Mouse (Mus musculus) intestine, embryonic 16.5 days (tissue): ENCODE data around the gene Vsig10. TPM values are rescaled to one million over a fixed set of nuclear protein-coding genes. Genes with fewer than 3 reads are reported as not detected.
"Not testable (repeated sequence)": the region's sequence is repeated elsewhere in the genome, so short reads cannot be mapped to it uniquely, and the experiment has no call there.

Source experiments
- ATAC-seq: fragments of 200-750 bp; cut with Nextera tagmentation; 2 replicates; pipeline ENCODE4 v1.8.0; 2017; ENCODE audit warnings: moderate TSS enrichment, moderate library complexity
- H3K27ac ChIP-seq: fragments of 300-500 bp; sonication (generic); 2 replicates; pipeline ENCODE4 v1.5.1; 2014; ENCODE audit warnings: mild to moderate bottlenecking, low read length
- H3K27me3 ChIP-seq: fragments of 300-500 bp; sonication (generic); replicated peaks from 2 replicates; pipeline ENCODE4 v1.6.1; 2014; ENCODE audit warnings: low read length, control low read depth, mixed read lengths; ENCODE audit not compliant: control insufficient read depth, insufficient read depth
- H3K36me3 ChIP-seq: fragments of 300-500 bp; sonication (generic); 2 replicates; pipeline ENCODE4 v1.6.1; 2014; ENCODE audit warnings: low read length, control low read depth; ENCODE audit not compliant: control insufficient read depth, insufficient read depth
- H3K4me1 ChIP-seq: fragments of 300-500 bp; sonication (generic); 2 replicates; pipeline ENCODE4 v1.6.1; 2014; ENCODE audit warnings: low read length, control low read depth, mixed read lengths; ENCODE audit not compliant: control insufficient read depth, insufficient read depth
- H3K4me2 ChIP-seq: fragments of 300-500 bp; sonication (generic); 2 replicates; pipeline ENCODE4 v1.6.1; 2014; ENCODE audit warnings: low read depth, low read length, control low read depth
- H3K4me3 ChIP-seq: fragments of 300-500 bp; sonication (generic); 2 replicates; pipeline ENCODE4 v1.5.1; 2014; ENCODE audit warnings: mild to moderate bottlenecking, low read length
- H3K9ac ChIP-seq: fragments of 300-500 bp; sonication (generic); 2 replicates; pipeline ENCODE4 v1.6.1; 2014; ENCODE audit warnings: low read depth, low read length
- H3K9me3 ChIP-seq: fragments of 300-500 bp; sonication (generic); 2 replicates; pipeline ENCODE4 v1.6.1; 2016; ENCODE audit warnings: low read length, control low read depth; ENCODE audit not compliant: control insufficient read depth
- WGBS: fragments of 180-500 bp; shearing (Covaris S2); extraction: QIAGEN DNeasy Blood & Tissue Kit; methylation state at CpG from one replicate; pipeline ENCODE4 v1.1.7; 2014; 5-methylcytosine and 5-hydroxymethylcytosine counted together
- polyA plus RNA-seq: library from polyadenylated mRNA; unstranded; fragments of >200 nt; fragmentation: Nextera tagmentation; extraction: Ambion mirVana; gene quantifications from 2 replicates; pipeline ENCODE4 v1.2.1, GENCODE M21; 2015

The Vsig10 gene
- polyA plus RNA-seq, 1 experiment from 2014 or later: 18.6 TPM

- not testable (repeated sequence) for H3K27me3 ChIP-seq, H3K4me3 ChIP-seq, H3K36me3 ChIP-seq, H3K4me1 ChIP-seq, ATAC-seq, H3K27ac ChIP-seq, H3K9ac ChIP-seq, H3K4me2 ChIP-seq, H3K9me3 ChIP-seq
- 89% methylated on average over 5 of the region's 5 CpGs for whole genome bisulfite sequencing
These were observed 25.6 kb downstream of the Vsig10 start for GRCm38 (mm10) chr5:117344496-117344895.

GRCm38 (mm10) chr5:117345432-117345976 is 26.6 kb downstream of the Vsig10 start:
- H3K4me3 ChIP-seq: no peak overlapping the region
- 84% methylated on average over 5 of the region's 5 CpGs for WGBS
- no peak overlapping the region for H3K4me2 ChIP-seq
- H3K9me3 ChIP-seq: no peaks in the 10 kb centered on the region
- ATAC-seq: no peak
- no peak overlapping the region for H3K9ac ChIP-seq
- H3K4me1 ChIP-seq: no peaks in the 10 kb centered on the region
- H3K27ac ChIP-seq: no peak overlapping the region
- H3K27me3 ChIP-seq: no peaks in the 10 kb centered on the region
- H3K36me3 ChIP-seq: 0 out of 2 replicates have a peak, but pooled peaks cover 7% of the 10 kb centered on the region

- H3K27me3 ChIP-seq: no peaks in the 10 kb centered on the region
- no peak for ATAC-seq
- no peak overlapping the region for H3K4me2 ChIP-seq
- H3K9me3 ChIP-seq: no peaks in the 10 kb centered on the region
- no peak overlapping the region for H3K9ac ChIP-seq
- no peaks in the 10 kb centered on the region for H3K4me1 ChIP-seq
- WGBS: 71% methylated on average over 3 of the region's 3 CpGs
- H3K4me3 ChIP-seq: no peak overlapping the region
- 0 out of 2 replicates have a peak, but pooled peaks cover 7% of the 10 kb centered on the region for H3K36me3 ChIP-seq
- H3K27ac ChIP-seq: no peak overlapping the region
These were observed 27.4 kb downstream of the Vsig10 start for GRCm38 (mm10) chr5:117346281-117346680.

GRCm38 (mm10) chr5:117347011-117347410 is 28.1 kb downstream of the Vsig10 start:
- Histone ChIP-seq H3K9ac (no peak overlapping the region), H3K27me3 (no peaks in the 10 kb centered on the region), H3K4me2 (no peak overlapping the region), H3K4me1 (no peaks in the 10 kb centered on the region), H3K36me3 (0 out of 2 replicates have a peak, but pooled peaks cover 7% of the 10 kb centered on the region), H3K9me3 (no peaks in the 10 kb centered on the region), H3K27ac (no peak overlapping the region), H3K4me3 (no peak overlapping the region)
- ATAC-seq: no peak
- WGBS: 69% methylated on average over 5 of the region's 5 CpGs

GRCm38 (mm10) chr5:117347838-117348237 is 29.0 kb downstream of the Vsig10 start:
- no peak for ATAC-seq
- no peak overlapping the region for H3K4me3 ChIP-seq
- no peaks in the 10 kb centered on the region for H3K4me1 ChIP-seq
- H3K27ac ChIP-seq: no peak overlapping the region
- H3K9ac ChIP-seq: no peak overlapping the region
- 0 out of 2 replicates have a peak, but pooled peaks cover 7% of the 10 kb centered on the region for H3K36me3 ChIP-seq
- H3K27me3 ChIP-seq: no peaks in the 10 kb centered on the region
- WGBS: 100% methylated on average over 2 of the region's 2 CpGs
- H3K9me3 ChIP-seq: no peaks in the 10 kb centered on the region
- H3K4me2 ChIP-seq: no peak overlapping the region

GRCm38 (mm10) chr5:117348279-117348678 is 29.4 kb downstream of the Vsig10 start:
- Histone ChIP-seq H3K36me3 (0 out of 2 replicates have a peak, but pooled peaks cover 7% of the 10 kb centered on the region), H3K4me3 (no peak overlapping the region), H3K27me3 (no peaks in the 10 kb centered on the region), H3K27ac (no peak overlapping the region), H3K4me1 (no peaks in the 10 kb centered on the region), H3K9me3 (no peaks in the 10 kb centered on the region), H3K4me2 (no peak overlapping the region), H3K9ac (no peak overlapping the region)
- ATAC-seq: peak; percentile 49
- WGBS: 34% methylated on average over 19 of the region's 19 CpGs

- Histone ChIP-seq H3K9ac (no peak overlapping the region), H3K4me3 (no peak overlapping the region), H3K9me3 (no peaks in the 10 kb centered on the region), H3K27me3 (no peaks in the 10 kb centered on the region), H3K27ac (no peak overlapping the region), H3K4me1 (peaks cover 14% of the 10 kb centered on the region), H3K4me2 (no peak overlapping the region), H3K36me3 (no peaks in the 10 kb centered on the region)
- 75% methylated on average over 8 of the region's 8 CpGs for WGBS
- ATAC-seq: no peak
These were observed 35.2 kb downstream of the Vsig10 start for GRCm38 (mm10) chr5:117354121-117354520.

GRCm38 (mm10) chr5:117355648-117356303 is 36.9 kb downstream of the Vsig10 start:
- H3K9ac ChIP-seq: peak overlapping the region; percentile 90
- WGBS: 40% methylated on average over 14 of the region's 14 CpGs
- peak overlapping the region; percentile 95 for H3K4me2 ChIP-seq
- H3K36me3 ChIP-seq: no peaks in the 10 kb centered on the region
- no peaks in the 10 kb centered on the region for H3K27me3 ChIP-seq
- peak overlapping the region; percentile 96 for H3K27ac ChIP-seq
- H3K9me3 ChIP-seq: no peaks in the 10 kb centered on the region
- H3K4me3 ChIP-seq: peak overlapping the region; percentile 95
- peaks cover 27% of the 10 kb centered on the region for H3K4me1 ChIP-seq
- ATAC-seq: no peak

GRCm38 (mm10) chr5:117356365-117357128 is 37.7 kb downstream of the Vsig10 start:
- under 1% methylated on average over 22 of the region's 24 CpGs for WGBS

More at GRCm38 (mm10) chr5:117356365-117357128, 37.7 kb downstream of the Vsig10 start:
- peak overlapping the region; percentile 90 for H3K9ac ChIP-seq
- ATAC-seq: peak; percentile 5; the same call in 1 of the 2 replicates
- peak overlapping the region; percentile 96 for H3K27ac ChIP-seq
- H3K36me3 ChIP-seq: no peaks in the 10 kb centered on the region
- H3K4me1 ChIP-seq: peaks cover 29% of the 10 kb centered on the region
- no peaks in the 10 kb centered on the region for H3K9me3 ChIP-seq
- no peaks in the 10 kb centered on the region for H3K27me3 ChIP-seq
- H3K4me3 ChIP-seq: peak overlapping the region; percentile 95
- H3K4me2 ChIP-seq: peak overlapping the region; percentile 95
